Mouse (Mus musculus): ENCODE results near the gene Alkbh2.
A peak's percentile ranks its signal among the peaks of the same experiment; 100 is the strongest.

DNA sequence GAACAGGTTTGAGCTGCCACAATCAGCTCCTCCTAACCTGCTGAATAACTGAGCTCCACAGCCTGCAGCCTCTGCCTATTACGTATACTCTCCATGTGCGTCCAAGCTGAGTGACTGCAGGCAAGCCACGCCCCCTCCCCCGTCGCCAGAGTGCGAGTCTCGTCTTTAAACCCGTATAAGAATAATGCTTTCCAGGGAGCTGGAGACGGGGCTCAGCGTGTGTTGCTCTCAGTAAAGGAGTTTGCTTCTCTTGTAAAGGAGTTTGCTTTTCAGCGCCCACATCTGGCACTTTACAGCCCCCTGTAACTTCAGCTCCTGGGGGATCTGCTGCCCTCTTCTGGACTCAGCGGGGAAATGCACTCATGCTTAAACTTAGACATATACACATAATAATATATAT is 25.5 kb upstream of the Alkbh2 start:
- no peak for TF ChIP-seq POLR2A (IDR thresholded peaks at IDR 0.05; ENCODE audit: low read depth, low read length)
- peak; percentile 46 for TF ChIP-seq CTCF (conservative IDR thresholded peaks at IDR 0.05; ENCODE audit: insufficient read depth, insufficient read length, low read depth, low read length)
